Mouse (Mus musculus) ES-E14 (cell line): ENCODE results near the gene Wnt1.

Experiments used
- CHD2 ChIP-seq: IDR thresholded peaks from 2 replicates; pipeline ENCODE4 v1.6.1; 2014; ENCODE audit warnings: mild to moderate bottlenecking, low read depth, low read length, inconsistent platforms
- HCFC1 ChIP-seq: IDR thresholded peaks from 2 replicates; pipeline ENCODE4 v1.6.1; 2012; ENCODE audit warnings: low read length, inconsistent platforms, borderline replicate concordance; ENCODE audit not compliant: insufficient read depth
- MAFK ChIP-seq: IDR thresholded peaks from 2 replicates; pipeline ENCODE4 v1.6.1; 2014; ENCODE audit warnings: mild to moderate bottlenecking, low read depth, low read length, inconsistent platforms; ENCODE audit not compliant: insufficient read depth
- ZC3H11A ChIP-seq: IDR thresholded peaks from 2 replicates; pipeline ENCODE4 v1.6.1; 2012; ENCODE audit warnings: low read depth, mild to moderate bottlenecking, inconsistent platforms, low read length, borderline replicate concordance
- ZNF384 ChIP-seq: IDR thresholded peaks from 2 replicates; pipeline ENCODE4 v1.6.1; 2012; ENCODE audit warnings: low read depth, low read length, inconsistent platforms

DNA sequence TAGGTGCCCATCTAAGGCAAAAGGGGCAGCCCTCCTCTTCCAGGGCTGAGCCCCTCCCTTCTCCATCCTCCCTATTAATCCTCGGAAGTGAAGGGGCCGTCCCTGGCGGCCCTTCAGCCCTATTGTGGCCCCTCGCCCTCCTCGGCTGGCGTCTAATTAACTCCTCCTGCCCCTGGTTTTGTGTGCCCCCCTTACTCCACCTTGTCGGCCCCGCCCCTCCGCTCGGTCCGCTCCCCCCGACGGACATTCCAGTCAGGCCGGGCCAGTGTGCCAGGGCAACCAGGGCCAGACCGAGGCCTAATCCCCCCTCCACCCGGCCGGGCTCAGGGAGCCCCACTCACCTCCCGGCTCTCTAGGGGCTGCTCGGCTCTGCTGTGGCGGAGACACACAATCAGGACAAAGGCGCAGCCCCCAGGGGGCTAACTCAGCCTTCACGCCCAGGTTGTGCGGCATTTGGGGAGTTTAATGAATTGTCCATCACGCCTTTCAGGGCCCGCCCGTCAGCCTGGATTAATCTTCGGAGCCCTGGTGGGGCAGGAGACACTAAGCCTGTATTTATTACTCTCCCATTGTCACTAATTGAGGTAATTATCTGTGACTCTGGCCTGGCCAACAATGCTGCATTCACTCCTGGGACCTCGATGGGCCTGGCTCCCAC lies 8.3 kb downstream of the Wnt1 start:
- TF ChIP-seq ZC3H11A = no peak
- no peak for TF ChIP-seq ZNF384
- TF ChIP-seq HCFC1 = no peak
- TF ChIP-seq MAFK = no peak
- no peak for TF ChIP-seq CHD2
